Mouse (Mus musculus): Measurements from ENCODE around the gene Coro1b. TPM values are rescaled to one million over a fixed set of nuclear protein-coding genes. Genes with fewer than 3 reads are reported as not detected.

Coro1b gene
- polyA plus RNA-seq (2012; ENCODE audit: insufficient read depth, insufficient read length, missing spikeins), result 276 and 314 TPM in 2 replicates

- peaks cover 51% of the 10 kb centered on the region for H3K4me1 ChIP-seq (ENCODE audit: control insufficient read depth, insufficient read depth, low read length)
- H3K27ac ChIP-seq (ENCODE audit: insufficient read depth, low read depth, low read length), result peak within 1 kb of the TSS; percentile 67
- peak within 1 kb of the TSS; percentile 60 for H3K4me3 ChIP-seq (ENCODE audit: insufficient read depth, low read length)
- TF ChIP-seq POLR2A (IDR thresholded peaks at IDR 0.05; ENCODE audit: borderline replicate concordance, low read depth, low read length), result no peak
- no peak for TF ChIP-seq CTCF (IDR thresholded peaks at IDR 0.05; ENCODE audit: low read depth, low read length)
Measured at GRCm38 (mm10) chr19:4148491-4148806, at the start of gene Coro1b. TSS of gene Coro1b (plus strand) at chr19:4148619.

GRCm38 (mm10) chr19:4099056-4099455 is 49.4 kb upstream of the Coro1b start:
- Histone ChIP-seq H3K4me3 (ENCODE audit: insufficient read depth, low read length) (0 out of 2 replicates have a peak overlapping the region, but pooled peaks have one; percentile 72), H3K4me1 (ENCODE audit: control insufficient read depth, insufficient read depth, low read length) (peaks cover 26% of the 10 kb centered on the region), H3K27ac (ENCODE audit: insufficient read depth, low read depth, low read length) (peak overlapping the region; percentile 54)
- TF ChIP-seq POLR2A (IDR thresholded peaks at IDR 0.05; ENCODE audit: borderline replicate concordance, low read depth, low read length), result no peak
- peak; percentile 73 for TF ChIP-seq CTCF (IDR thresholded peaks at IDR 0.05; ENCODE audit: low read depth, low read length)

DNA sequence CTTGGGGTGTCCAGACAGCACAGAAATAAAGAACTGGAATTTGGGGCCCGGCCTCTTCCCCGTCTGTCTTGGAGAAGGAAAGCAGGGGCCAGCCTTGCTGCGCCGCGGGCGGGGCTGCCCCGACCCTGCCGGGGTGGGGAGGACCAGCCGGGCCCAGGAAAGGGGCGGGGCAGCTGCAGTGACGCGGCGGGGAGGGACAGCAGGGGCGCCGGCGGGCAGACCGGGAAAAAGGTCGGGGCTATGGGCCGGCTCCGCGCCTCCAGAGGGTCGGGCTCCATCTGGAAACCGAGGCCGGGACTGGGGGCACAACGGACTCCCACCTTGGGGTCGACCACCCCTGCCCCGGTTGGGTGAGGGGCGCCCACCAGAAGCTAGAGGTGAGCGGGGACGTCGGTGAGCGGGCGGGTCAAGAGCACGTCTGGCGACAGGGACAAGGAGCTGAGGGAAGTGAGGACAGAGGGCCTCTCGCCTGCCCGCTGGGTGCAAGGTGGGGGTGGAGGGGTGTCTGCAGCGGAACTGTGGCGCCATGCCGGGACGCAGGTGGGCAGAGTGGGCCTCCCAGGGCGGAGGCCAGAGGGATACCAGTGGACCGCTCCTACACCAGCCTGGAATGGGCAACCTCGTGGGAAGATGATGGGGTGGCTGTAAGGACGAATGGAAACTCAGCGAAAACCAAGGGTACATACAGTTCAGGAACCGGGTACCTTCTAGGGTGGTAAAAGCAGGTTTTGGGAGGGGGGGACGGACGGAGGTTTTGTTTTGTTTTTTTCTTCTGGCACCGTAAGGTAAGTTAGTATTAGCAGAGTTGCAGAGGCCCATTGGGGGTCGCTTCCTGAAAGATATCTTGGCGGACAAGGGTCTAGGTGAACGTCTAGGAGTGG is 48.3 kb upstream of the Coro1b start, which contains the start of gene Pitpnm1:
Gene Pitpnm1, plus strand, starts transcription at position 162 of the 881 bp plus-strand sequence.
- TF ChIP-seq CTCF (IDR thresholded peaks at IDR 0.05; ENCODE audit: low read depth, low read length) (no peak), POLR2A (IDR thresholded peaks at IDR 0.05; ENCODE audit: borderline replicate concordance, low read depth, low read length) (no peak)
- peaks cover 26% of the 10 kb centered on the region for H3K4me1 ChIP-seq (ENCODE audit: control insufficient read depth, insufficient read depth, low read length)
- peak within 1 kb of the TSS; percentile 54 for H3K27ac ChIP-seq (ENCODE audit: insufficient read depth, low read depth, low read length)
- peak within 1 kb of the TSS; percentile 72 for H3K4me3 ChIP-seq (ENCODE audit: insufficient read depth, low read length)

GRCm38 (mm10) chr19:4100718-4101261 is 47.6 kb upstream of the Coro1b start:
- Histone ChIP-seq H3K27ac (ENCODE audit: insufficient read depth, low read depth, low read length) (no peak overlapping the region), H3K4me1 (ENCODE audit: control insufficient read depth, insufficient read depth, low read length) (peaks cover 26% of the 10 kb centered on the region), H3K4me3 (ENCODE audit: insufficient read depth, low read length) (peak overlapping the region; percentile 72)
- TF ChIP-seq POLR2A (IDR thresholded peaks at IDR 0.05; ENCODE audit: borderline replicate concordance, low read depth, low read length) (no peak), CTCF (IDR thresholded peaks at IDR 0.05; ENCODE audit: low read depth, low read length) (no peak)

DNA sequence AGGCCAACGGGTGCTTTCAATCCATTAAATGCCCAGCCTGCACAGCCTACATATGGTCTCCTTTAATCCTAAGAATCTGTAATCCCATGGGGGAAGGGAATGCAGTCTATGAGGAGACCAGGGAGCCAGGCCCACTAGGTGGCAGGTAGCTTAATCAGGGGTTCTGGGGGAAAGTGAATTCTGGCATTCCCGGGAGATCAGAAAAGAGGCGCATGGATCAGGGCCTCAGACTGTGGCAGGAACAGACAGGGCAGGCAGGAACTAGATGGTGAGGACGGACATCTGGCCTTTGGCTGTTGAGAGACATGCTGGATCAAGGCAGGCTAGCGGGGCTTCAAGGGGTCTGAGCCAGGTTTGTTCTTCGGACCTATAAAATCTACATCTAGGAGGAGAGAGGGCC is 47.0 kb upstream of the Coro1b start:
- TF ChIP-seq POLR2A (IDR thresholded peaks at IDR 0.05; ENCODE audit: borderline replicate concordance, low read depth, low read length) (no peak), CTCF (IDR thresholded peaks at IDR 0.05; ENCODE audit: low read depth, low read length) (no peak)
- Histone ChIP-seq H3K27ac (ENCODE audit: insufficient read depth, low read depth, low read length) (no peak overlapping the region), H3K4me1 (ENCODE audit: control insufficient read depth, insufficient read depth, low read length) (peaks cover 22% of the 10 kb centered on the region), H3K4me3 (ENCODE audit: insufficient read depth, low read length) (no peak overlapping the region)

DNA sequence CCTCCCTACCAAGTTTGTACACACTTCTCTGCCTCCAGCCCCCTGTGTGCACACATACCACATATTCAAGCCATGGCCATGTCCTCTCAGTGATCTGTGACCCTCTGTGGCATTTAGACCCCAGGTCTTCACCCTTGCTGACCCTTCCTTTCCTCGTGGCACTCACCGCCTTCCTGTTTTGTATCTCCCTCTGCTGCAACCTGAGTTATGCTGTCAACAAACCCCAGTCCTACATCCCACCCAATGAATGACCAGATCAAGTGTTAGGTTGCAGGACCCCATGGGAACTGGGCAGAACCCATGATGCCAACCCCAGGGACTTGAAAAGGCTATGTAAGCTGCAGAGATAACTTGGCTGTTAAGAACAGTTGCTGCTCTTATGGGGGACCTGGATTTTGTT is 46.4 kb upstream of the Coro1b start:
- Histone ChIP-seq H3K27ac (ENCODE audit: insufficient read depth, low read depth, low read length) (no peak overlapping the region), H3K4me3 (ENCODE audit: insufficient read depth, low read length) (no peak overlapping the region), H3K4me1 (ENCODE audit: control insufficient read depth, insufficient read depth, low read length) (peaks cover 22% of the 10 kb centered on the region)
- TF ChIP-seq POLR2A (IDR thresholded peaks at IDR 0.05; ENCODE audit: borderline replicate concordance, low read depth, low read length), result no peak
- no peak for TF ChIP-seq CTCF (IDR thresholded peaks at IDR 0.05; ENCODE audit: low read depth, low read length)

DNA sequence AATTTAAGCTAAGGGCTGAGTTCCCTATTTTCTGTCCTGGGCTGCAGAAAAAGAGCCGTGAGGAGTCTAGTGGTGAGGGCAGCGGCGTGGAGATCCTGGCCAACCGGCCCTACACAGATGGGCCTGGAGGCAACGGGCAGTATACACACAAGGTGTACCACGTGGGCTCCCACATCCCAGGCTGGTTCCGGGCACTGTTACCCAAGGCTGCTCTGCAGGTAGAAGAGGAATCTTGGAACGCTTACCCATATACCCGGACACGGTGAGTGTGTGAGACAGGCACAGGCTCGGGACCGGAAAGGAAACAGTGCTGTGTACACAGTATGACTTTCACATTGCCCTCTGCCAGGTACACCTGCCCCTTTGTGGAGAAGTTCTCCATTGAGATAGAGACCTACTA is 45.8 kb upstream of the Coro1b start:
- Histone ChIP-seq H3K4me1 (ENCODE audit: control insufficient read depth, insufficient read depth, low read length) (peaks cover 22% of the 10 kb centered on the region), H3K4me3 (ENCODE audit: insufficient read depth, low read length) (no peak overlapping the region), H3K27ac (ENCODE audit: insufficient read depth, low read depth, low read length) (no peak overlapping the region)
- TF ChIP-seq CTCF (IDR thresholded peaks at IDR 0.05; ENCODE audit: low read depth, low read length), result no peak
- no peak for TF ChIP-seq POLR2A (IDR thresholded peaks at IDR 0.05; ENCODE audit: borderline replicate concordance, low read depth, low read length)

GRCm38 (mm10) chr19:4103294-4103693 is 45.1 kb upstream of the Coro1b start:
- H3K4me1 ChIP-seq (ENCODE audit: control insufficient read depth, insufficient read depth, low read length), result peaks cover 15% of the 10 kb centered on the region; the same call in 1 of the 2 replicates
- H3K4me3 ChIP-seq (ENCODE audit: insufficient read depth, low read length), result no peak overlapping the region
- no peak for TF ChIP-seq CTCF (IDR thresholded peaks at IDR 0.05; ENCODE audit: low read depth, low read length)
- TF ChIP-seq POLR2A (IDR thresholded peaks at IDR 0.05; ENCODE audit: borderline replicate concordance, low read depth, low read length), result no peak
- no peak overlapping the region for H3K27ac ChIP-seq (ENCODE audit: insufficient read depth, low read depth, low read length)

- TF ChIP-seq CTCF (IDR thresholded peaks at IDR 0.05; ENCODE audit: low read depth, low read length) (no peak), POLR2A (IDR thresholded peaks at IDR 0.05; ENCODE audit: borderline replicate concordance, low read depth, low read length) (no peak)
- peaks cover 10% of the 10 kb centered on the region; the same call in 1 of the 2 replicates for H3K4me1 ChIP-seq (ENCODE audit: control insufficient read depth, insufficient read depth, low read length)
Measured at GRCm38 (mm10) chr19:4103792-4104191, 44.6 kb upstream of the Coro1b start.

DNA sequence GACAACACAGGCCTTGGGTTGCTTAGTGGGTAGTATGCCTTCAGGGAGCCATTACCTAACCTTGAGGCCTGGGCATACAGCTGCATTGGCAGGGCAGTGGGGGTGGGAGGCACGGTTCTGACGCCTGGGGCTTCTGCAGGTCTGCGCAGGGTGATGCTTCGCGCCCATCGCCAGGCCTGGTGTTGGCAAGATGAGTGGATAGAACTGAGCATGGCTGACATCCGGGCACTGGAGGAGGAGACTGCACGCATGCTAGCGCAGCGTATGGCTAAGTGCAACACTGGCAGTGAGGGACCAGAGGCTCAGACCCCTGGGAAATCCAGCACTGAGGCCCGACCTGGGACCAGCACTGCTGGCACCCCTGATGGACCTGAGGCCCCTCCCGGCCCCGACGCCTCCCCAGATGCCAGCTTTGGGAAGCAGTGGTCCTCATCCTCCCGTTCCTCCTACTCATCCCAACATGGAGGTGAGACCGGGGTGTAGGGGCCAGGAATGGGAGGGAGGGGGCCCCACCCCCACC is 43.7 kb upstream of the Coro1b start:
- Histone ChIP-seq H3K27ac (ENCODE audit: insufficient read depth, low read depth, low read length) (no peak overlapping the region), H3K4me1 (ENCODE audit: control insufficient read depth, insufficient read depth, low read length) (peaks cover 5% of the 10 kb centered on the region; the same call in 1 of the 2 replicates), H3K4me3 (ENCODE audit: insufficient read depth, low read length) (no peak overlapping the region)
- TF ChIP-seq POLR2A (IDR thresholded peaks at IDR 0.05; ENCODE audit: borderline replicate concordance, low read depth, low read length), result no peak
- no peak for TF ChIP-seq CTCF (IDR thresholded peaks at IDR 0.05; ENCODE audit: low read depth, low read length)

More at GRCm38 (mm10) chr19:4103792-4104191, 44.6 kb upstream of the Coro1b start:
- no peak overlapping the region for H3K27ac ChIP-seq (ENCODE audit: insufficient read depth, low read depth, low read length)
- no peak overlapping the region for H3K4me3 ChIP-seq (ENCODE audit: insufficient read depth, low read length)
